Mouse (Mus musculus) spleen, postnatal 14 days (tissue): ENCODE results near the gene Lztr1.
"Not testable (repeated sequence)": the region's sequence is repeated elsewhere in the genome, so short reads cannot be mapped to it uniquely, and the experiment has no call there.

Source experiments
- DNase-seq, 2 experiments: peaks; one replicate each; pipeline ENCODE4 v3.0.0; 2021 to 2022; ENCODE audit warnings: low spot score in 2 of 2

The Lztr1 gene

DNA sequence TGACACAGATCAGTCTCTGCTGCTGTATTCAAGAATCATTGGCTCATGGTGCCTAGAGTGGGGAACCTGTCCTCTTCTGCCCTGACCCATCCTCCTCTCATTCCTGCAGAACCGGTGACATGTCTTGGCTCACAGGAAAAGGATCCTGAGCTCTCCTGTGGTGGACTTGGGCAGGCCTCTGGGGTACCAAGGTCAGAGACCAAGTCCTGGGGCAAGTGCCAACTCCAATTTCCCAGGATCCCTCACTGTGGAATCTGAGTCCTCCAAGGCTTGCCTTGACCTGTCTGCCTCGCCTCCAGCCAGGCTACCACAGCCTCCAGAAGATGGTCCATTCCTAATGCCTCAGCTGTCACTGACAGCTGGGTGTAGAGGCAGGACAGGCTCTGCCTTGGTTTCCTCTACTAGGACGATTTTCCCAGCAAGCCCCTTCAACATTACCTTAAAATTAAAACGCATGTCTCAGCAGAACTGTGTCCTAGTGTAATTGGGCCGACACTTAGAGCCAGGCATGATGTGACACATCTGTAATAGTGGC is 1.4 kb upstream of the Lztr1 start:
- no peak for DNase-seq

DNA sequence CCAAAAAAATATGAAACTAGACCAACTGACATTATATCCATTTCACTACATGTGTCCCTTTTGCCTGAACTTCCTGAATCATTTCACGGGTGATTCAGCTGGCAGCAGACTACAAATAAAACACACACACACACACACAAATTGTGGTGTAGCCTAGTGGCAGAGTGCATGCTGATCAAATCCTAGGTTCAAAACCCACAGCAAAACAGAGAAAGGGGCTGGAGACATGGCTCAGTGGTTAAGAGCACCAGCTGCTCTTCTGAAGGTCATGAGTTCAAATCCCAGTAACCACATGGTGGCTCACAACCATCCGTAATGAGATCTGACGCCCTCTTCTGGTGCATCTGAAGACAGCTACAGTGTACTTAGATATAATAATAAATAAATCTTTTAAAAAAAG is 457 bp upstream of the Lztr1 start:
- DNase-seq: not testable (repeated sequence)

DNA sequence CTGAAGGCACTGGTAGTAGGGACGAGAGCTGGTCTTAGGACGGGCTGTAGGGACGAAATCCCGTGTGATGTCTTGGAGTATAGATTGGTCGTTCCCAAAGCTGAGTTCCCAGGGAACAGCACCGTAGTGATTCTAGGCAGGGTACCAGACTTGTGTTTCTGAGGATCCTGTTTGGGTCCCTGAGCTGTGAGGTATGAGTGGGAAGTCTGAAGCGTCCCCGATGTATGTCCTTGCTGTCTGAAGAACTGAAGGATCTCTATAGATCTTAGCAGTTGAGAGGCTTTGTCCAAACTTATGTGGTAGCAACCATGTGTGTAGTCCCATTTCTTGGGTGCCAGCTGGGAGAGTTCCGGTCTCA is 731 bp downstream of the Lztr1 start:
- no peak for DNase-seq

DNA sequence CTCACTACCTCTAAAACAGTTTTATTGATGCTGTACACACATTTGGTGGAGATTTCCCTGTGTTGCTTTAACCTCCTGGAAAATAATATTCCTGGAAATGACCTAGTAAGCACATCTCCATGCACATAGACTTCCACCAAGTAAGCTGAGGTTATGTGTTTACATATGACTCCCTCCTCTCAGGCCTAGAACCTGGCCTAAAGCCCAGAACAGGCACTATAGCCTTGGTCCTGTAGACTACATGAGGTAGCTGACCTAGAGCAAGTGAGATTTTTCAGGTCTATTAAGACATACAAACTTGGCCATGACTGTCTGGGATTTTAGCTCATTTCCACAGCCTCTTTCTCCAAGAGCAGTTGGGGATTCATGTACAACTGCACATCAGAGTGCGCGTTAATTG is 1.7 kb downstream of the Lztr1 start:
- no peak for DNase-seq

DNA sequence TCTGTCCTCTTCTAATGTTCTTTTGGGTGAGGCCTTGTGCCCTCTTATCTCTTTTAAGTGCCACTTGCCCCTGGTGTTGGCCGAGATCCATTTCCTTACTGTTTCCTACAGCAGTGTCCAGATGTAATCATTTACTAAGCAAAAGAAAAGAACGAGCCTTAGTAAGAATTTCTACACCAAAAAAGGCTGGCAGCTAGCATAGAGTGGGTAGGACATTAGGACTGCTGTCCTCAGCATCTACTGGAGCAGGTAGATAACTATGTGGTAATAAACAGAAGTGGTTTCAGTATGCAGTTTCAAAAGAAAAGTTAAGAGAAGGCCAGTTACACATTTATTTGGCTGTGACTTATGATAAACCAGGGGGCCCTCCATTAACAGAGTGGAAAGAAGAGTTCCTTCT is 2.2 kb downstream of the Lztr1 start:
- DNase-seq: no peak

DNA sequence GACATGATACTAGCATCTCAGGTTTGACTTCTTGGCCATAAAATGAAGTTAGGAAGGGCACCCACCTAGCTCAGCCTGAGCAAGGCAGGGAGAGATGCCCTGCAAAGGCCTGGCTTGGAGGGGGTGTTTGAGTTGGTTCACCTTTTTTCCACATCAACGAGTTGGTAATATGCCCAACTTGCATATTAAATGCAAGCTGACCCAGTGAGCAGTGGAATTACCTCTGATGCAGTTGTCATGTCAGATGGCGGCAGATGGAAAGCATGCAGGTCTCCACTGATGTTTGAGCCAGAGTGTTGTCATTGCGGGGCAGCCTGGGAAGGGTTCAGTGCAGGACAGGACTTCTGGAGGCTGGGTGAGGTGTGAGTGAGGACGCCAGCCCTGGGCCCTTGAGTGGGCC is 2.9 kb downstream of the Lztr1 start:
- DNase-seq: no peak

DNA sequence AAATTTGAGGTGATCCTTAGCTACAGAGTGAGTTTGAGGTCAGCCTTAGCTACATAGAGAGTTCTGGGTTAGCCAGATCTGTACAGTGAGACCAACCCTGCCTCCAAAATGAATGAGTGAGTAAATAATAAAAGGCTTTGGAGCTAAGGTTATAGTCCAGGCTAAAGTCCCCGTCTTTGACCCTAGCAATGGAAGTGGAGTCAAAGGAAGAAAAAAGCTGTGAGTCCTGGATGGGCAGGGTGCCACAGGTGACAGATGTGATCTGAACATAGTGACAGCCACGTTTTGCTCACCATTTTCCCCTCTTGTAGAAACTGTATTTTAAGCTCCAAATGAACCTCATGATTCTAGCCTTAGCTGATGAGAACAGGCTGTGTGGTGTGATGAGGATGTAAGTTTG is 10.4 kb downstream of the Lztr1 start:
- DNase-seq: no peak

DNA sequence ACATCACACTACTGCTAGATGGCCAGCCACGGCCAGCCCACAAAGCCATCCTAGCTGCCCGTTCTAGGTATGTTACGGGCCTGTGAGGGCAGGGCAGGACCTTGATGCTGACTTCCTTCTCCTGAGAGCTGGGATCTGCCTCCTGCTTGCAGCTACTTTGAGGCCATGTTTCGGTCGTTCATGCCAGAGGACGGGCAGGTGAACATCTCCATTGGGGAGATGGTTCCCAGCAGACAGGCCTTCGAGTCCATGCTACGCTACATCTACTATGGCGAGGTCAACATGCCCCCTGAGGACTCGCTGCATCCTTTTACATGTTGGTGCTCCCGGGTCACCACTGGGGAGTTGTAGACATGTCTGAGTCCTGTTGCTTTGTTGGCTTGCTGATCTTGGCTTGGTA is 15.7 kb downstream of the Lztr1 start:
- no peak for DNase-seq

DNA sequence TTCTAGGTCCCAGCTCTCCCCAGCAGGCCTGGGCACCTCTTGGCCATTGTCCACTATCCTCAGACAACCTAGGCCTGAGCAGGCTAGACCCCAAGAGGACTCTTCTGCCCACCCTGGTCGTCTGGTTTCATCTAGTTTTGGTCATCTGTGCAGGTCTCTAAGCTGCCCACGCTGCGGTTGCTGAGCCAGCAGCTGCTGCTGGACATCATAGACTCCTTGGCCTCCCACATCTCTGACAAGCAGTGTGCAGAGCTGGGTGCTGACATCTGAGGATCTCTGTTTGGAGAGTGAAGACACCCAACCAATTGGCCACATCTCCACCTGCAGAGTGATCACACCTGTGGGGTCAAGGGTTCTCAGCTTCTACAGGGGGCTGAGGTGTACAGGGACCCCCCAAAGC is 17.0 kb downstream of the Lztr1 start:
- no peak for DNase-seq

DNA sequence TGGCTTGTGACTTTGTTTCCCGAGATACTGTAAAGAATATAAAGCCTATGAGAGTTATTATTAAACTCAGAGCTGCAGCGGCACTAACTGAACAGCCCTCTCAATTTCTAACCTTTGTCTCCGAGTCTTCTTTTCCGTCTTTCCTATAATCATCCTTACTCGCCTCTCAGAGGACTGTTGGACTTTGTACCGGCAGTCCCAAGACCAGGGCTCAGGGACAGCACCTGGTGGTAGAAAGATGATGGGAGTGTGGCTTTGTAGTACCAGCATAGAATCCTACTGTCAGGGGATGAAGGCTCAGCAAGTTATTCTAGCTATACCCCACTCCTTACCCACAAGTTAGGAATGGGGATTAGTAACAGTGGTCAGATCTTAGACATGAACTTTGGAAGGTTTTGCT is 17.7 kb downstream of the Lztr1 start:
- no peak for DNase-seq

DNA sequence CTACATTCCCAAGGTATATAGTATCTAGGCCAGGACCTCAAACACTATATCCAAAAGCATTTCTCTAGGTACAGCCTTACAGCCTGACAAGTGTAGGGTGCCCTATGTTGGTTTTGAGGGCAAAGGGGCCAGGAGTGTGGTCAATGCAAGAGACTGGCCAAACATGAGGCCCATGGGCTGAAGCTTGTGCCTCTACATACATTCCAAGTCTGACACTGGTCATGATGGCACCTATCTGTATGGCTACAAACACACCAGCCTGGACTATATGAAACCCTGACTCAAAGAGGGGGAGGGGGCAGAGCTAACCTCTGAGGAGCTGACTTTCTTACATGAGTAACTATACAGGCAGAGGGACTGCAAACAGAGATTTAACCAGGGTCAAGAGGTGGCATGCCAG is 19.1 kb downstream of the Lztr1 start:
- no peak for DNase-seq

DNA sequence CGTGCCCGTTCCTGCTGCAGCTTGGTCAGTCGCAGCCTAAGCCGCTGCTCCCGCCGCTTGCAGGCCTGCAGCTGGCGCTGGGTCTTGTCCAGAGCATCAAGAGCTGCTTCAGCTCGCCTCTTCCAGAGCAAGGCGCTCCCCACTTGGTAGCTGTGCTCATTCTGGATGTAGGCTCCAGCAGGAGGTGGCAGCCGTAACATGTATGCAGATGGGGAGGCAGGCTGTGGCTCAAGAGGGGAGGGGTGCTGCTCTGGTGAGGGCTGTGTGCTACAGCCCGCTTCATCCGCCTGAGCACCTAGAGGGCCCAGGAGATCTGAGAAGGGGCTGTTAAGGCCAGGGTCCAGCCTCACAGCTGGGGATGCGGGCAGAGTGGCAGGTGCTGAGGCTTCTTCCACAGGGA is 19.8 kb downstream of the Lztr1 start:
- no peak for DNase-seq

DNA sequence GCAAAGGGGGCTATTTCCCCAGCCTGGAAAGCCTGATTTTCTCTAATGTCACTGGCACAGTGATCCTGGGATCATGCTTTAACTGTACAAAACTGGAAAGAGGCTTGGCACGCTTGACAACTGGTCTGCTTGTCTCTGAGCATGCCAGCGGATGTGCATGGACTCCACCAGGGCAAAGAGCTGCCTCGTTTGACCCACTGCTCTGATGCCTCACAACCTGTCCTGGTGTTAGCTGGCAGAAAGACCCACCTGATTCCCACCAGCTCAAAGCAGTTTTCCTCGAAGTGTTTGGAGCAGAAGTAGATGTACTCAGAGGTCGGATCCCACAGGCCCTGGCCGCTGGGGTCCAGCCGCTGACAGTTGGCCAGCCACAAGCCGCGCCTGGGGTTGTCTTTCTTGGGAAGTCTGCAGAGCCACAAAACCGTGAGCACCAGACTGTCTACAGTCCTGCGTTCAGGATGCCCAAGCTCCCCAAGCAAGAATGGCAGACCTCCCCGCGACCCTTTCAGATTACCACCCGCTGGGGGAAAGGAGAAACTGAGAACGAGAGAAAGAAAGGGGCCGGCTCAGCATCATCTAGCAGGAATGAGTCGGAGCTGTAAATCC is 21.6 kb downstream of the Lztr1 start:
- no peak for DNase-seq

DNA sequence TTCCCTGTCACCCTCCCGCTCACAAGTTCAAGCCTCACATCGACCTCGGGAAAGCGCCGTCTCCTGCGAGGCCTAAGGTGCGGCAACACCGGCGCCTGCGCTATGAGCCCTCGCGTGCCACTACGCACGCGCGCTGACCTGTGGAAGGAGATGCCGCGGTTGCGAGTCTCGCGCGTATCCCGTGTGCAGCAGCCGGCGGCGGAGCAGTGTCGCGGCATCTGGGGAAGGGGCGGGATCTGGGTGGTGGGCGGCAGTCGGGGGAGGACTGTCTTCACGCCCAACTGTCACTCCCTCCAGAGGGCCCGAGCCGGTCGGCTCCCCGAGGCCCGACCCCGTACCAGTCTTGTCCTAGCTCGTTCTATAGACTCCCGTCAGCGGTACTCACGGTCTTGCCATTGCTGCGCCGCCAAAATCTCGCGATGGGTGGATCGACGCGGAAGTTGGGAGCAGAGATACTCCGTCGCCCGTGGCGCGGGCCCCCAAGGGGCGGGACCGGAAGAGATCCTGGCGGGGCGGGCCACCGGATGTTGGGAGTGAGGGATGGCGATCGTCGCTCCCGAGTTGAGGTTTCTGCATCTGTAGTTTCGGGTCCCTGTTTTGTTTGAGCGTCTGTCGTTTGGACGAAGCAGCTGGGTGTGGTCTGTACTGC is 22.3 kb downstream of the Lztr1 start, which contains the start of gene Thap7:
Thap7 (minus strand) TSS at position 497 of the 649 bp plus-strand sequence.
- DNase-seq: peak; percentile 91 to 94

DNA sequence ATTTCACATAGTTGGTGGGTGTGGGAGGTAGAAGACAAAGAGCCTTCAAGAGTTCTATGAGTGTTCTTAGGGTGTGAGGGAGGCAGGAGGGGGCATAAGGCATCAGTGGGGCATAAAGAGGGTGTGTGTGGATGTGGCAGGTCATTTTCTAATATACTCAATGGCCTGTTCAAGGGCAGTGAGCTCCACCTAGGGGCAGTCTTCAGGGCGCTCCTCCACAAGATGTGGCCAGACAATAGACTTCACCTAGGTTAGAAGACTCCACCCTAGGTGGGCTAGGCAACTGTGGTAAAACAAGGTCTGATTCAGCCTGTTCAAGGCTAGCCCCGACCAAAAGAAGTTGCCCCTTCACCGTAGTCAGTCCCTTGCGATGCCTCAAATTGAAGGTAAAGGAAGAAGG is 23.8 kb downstream of the Lztr1 start:
- peak in 1 of 2 experiments; percentile 21 for DNase-seq

DNA sequence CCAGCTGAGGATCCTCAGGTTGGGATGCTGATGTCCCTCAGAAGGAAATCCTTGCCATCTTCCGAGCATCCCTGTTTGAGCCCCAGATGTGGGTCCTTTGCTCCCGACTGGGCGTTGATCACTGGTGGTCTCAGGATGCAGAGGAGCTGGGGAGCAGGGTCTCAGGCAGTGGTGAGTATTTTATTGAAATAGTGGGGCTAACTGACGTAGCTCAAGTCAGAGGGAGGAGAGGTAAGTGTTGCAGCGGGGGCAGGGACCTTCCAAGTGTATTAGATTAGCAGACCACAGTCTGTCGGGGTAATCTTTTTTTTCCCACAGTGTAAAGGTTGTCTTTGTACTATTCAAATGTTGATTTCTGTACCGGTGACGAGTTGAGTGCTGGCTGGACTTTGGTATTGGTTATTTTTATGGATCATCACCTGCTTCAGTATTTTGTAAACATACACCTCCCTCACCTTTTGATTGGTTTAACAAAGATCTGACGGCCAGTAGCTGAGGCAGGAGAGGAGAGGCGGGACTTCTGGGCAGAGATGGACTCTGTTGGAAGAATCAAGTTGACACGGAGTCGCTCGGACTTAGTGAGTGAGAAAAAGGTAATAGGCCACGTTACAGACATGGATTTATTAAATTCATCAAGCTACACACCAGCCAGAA is 24.3 kb downstream of the Lztr1 start:
- no peak for DNase-seq

DNA sequence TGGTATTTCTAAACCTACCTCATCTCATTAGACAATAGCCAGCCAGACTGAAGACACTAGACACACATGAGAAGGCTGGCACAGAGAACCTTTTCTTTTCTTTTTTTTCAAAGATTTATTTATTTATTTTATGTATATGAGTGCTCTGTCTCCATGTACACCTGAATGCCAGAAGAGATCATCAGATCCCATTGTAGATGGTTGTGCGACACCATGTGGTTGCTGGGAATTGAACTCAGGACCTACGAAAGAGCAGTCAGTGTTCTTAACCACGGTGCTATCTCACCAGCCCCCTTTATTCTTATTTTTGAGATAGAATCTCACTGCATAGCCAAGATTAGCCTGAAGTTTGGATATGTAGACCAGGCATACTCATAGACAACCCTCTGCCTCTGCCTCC is 28.1 kb downstream of the Lztr1 start:
- no peak for DNase-seq

DNA sequence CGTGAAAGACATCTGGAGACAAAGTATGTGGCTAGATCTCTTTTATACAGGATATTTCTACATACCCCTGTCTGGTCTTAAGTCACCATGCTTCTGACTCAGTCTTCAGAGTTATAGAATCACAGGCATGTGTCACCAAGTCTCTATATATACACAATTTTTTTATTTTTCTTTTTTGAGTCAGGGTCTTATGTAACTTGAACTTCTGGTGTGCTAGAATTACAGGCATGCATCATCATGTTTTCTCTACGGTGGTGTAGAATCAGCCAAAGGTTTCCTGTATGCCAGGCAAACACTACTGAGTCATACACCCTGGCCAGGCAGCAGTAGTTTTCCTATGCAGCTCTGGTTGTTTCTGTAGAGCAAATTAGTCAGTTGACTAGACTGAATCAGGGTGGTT is 34.1 kb downstream of the Lztr1 start:
- no peak for DNase-seq

DNA sequence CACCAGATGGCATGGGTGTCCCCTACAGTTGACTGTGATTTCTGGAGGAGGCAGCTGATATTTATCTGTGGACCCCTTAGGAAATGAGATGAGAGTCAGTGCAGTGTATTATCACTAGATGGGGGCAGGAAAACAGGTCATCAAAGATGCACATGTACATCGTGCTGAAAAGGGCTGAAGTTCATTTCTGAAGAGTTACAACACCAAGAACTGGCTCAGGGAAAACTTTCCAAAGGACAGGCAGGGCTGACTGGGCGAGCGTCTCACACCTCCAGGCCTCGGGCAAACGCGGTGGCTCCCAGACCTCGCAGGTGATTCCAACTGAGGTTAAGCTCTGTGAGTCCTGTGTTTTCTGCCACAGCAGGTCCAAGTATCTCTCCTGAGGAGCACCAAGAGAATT is 44.3 kb downstream of the Lztr1 start:
- DNase-seq: no peak

DNA sequence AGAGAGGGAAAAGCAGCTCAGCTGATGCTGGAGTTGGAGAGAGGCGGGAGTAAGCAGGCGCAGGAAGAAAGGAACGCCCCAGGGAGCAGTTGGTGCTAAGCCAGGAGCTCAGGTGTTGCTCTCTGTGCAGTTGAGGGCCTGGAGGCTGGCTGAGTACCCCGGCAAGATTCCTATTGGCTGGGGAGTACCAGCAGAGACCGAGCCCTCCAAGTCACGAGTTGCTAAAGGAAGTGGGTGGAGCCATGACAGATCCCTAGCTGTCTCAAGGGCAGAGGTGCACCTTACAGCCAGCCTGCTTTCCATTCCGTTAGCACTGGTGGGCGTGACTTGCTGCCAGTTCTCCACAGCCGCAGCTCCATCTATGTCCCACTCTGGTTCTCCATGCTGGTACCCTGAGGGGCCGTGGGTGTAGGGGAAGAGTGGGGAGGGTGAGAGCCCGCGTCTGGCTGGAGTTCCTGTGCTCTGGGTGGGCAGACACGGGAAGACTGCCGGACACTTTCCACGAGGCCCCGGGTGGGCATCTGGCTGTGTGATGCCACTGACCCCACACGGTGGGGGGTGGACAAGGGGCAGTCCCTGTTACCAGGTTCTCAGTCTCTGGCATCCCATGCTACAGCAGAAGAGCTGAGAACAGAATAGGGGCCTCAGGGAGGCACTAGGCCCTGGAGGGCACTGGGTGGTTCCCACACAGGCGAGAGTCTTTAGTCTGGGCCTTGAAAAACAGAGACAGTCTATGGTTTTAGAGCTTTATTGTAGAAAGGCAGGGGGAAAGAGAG is 45.6 kb downstream of the Lztr1 start:
- peak in 1 of 2 experiments; percentile 17 for DNase-seq

DNA sequence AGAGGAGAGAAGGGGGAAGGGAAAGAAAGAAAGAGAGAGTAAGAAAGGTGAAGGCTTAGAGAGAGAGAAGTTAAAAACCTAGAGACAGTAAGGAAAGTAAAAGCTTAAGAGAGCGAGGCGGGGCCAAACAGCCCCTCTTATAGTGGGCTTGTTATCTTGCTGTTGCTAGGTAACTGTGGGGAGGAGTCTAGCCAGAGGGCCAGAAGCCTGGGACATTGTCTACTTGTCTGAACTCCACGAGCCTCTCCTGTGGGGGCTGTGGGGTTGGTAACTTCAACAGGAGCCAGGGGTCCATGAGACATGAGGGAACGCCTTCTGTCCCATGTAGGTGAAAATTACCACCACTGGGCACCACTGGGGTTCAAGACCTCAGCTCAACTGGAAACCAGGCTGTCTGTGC is 46.2 kb downstream of the Lztr1 start:
- not testable (repeated sequence) for DNase-seq

DNA sequence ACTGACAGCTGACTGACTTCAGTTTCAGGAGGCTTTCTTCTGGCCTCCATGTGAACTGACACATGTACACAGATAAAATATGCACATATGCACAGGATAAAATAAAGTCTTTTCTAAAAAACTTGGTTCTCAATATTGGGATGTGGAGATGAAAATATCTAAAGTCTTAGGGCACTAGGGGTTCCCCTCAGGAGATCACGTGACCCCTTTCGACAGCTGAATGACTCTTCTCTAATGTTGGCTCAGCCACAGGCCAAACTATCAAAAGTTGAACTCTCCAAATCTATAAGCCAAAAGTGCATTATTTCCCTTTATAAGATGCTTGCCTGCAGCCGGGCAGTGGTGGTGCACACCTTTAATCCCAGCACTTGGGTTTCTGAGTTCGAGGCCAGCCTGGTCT is 47.7 kb downstream of the Lztr1 start:
- DNase-seq: no peak
